Mouse (Mus musculus): ENCODE measurements around the gene Zfp507. TPM values are rescaled to one million over a fixed set of nuclear protein-coding genes. Genes with fewer than 3 reads are reported as not detected.
A peak's percentile ranks its signal among the peaks of the same experiment; 100 is the strongest.

Zfp507 gene
- polyA plus RNA-seq, 1 experiment from 2014 or later: 3.8 TPM

DNA sequence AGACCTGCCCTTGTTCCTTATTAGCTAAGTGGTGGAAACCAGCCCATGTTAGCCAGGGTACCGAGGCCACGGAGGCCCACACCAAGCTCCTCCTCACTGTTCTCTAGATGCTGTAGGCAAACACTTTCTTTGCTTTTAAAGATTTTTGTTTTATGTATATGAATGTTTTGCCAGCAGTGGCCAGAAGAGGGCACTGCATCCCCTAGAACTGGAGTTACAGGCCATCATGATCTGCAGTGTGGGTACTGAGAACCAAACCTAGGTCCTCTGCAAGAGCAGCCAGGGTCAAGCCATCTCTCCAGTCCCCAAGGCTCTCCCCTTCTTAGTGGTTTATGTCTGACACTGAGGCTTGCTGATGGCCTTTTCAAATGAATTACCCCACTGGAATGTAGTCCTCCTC is 79.8 kb downstream of the Zfp507 start:
- peaks cover 15% of the 10 kb centered on the region; the same call in 1 of the 2 replicates for H3K36me3 ChIP-seq (replicated peaks; ENCODE audit: insufficient read depth, low read length)
- H3K9me3 ChIP-seq (ENCODE audit: low read length): no peaks in the 10 kb centered on the region
- no peak for DNase-seq
- no peak overlapping the region for H3K4me3 ChIP-seq (ENCODE audit: low read depth, low read length)
- TF ChIP-seq EP300 (IDR thresholded peaks at IDR 0.05; ENCODE audit: low read depth) (no peak), CTCF (IDR thresholded peaks at IDR 0.05; ENCODE audit: low read depth) (peak; percentile 23)
- no peak overlapping the region for H3K9ac ChIP-seq (replicated peaks)
- WGBS (ENCODE audit: insufficient replicate concordance): 80% methylated on average over 2 of the region's 2 CpGs
- H3K4me2 ChIP-seq (ENCODE audit: low read depth, low read length): no peak overlapping the region
- no peak for ATAC-seq
- H3K27ac ChIP-seq (ENCODE audit: low read depth): no peak overlapping the region
- no peaks in the 10 kb centered on the region for H3K4me1 ChIP-seq (ENCODE audit: insufficient read depth)
- no peaks in the 10 kb centered on the region for H3K27me3 ChIP-seq (ENCODE audit: insufficient read depth, low read length)

Other genes with a start within 250 kb of the Zfp507 start
- gene Nudt19, start 246.7 kb downstream of the Zfp507 start, polyA plus RNA-seq (2015; fragmentation: Nextera tagmentation; extraction: Ambion mirVana): 79.4 and 79.9 TPM in 2 replicates
- gene Rgs9bp, start 217.4 kb downstream of the Zfp507 start, polyA plus RNA-seq (2015; fragmentation: Nextera tagmentation; extraction: Ambion mirVana): 0.02 TPM in 1 of 2 replicates, not detected in the other
- 11.8 and 14.2 TPM in 2 replicates for gene Ankrd27, start 216.8 kb downstream of the Zfp507 start, polyA plus RNA-seq (2015; fragmentation: Nextera tagmentation; extraction: Ambion mirVana)
- 162 and 163 TPM in 2 replicates for gene Pdcd5, start 155.5 kb downstream of the Zfp507 start, polyA plus RNA-seq (2015; fragmentation: Nextera tagmentation; extraction: Ambion mirVana)
- gene Dpy19l3, start 48.5 kb downstream of the Zfp507 start, polyA plus RNA-seq (2015; fragmentation: Nextera tagmentation; extraction: Ambion mirVana): 6.0 and 8.1 TPM in 2 replicates

All from liver, postnatal 0 days (tissue).